Comparison of ENCODE assay signal across 8 mouse cellular contexts in genomic region chr11:79145283-79146265, GRCm38 (mm10). TPM values are rescaled to one million over a fixed set of nuclear protein-coding genes. Genes with fewer than 3 reads are reported as not detected.
DNase-seq lines count a peak whose midpoint lies in the region; ATAC-seq and TF ChIP-seq lines count a peak whose summit lies in the region.

No protein-coding gene starts in this region.

- H3K27ac ChIP-seq in heart, embryonic 10.5 days, result peak overlapping the region; percentile 95
- H3K27ac ChIP-seq in heart, embryonic 15.5 days, result peak overlapping the region; percentile 93
- peak overlapping the region; percentile 91 for H3K27ac ChIP-seq in limb, embryonic 12.5 days
- peak overlapping the region; percentile 91 for H3K27ac ChIP-seq in midbrain, embryonic 14.5 days (replicated peaks; ENCODE audit: low read depth, low read length)

- DNase-seq in heart, embryonic 10.5 days (ENCODE audit: low spot score), result peak; percentile 86
- DNase-seq in heart, adult 11 months, result no peak
- peak; percentile 58 for DNase-seq in embryo, embryonic 10.5 days (ENCODE audit: low spot score)
- peak; percentile 68 for DNase-seq in midbrain, embryonic 14.5 days
- peak; percentile 15 to 25 for DNase-seq in urinary bladder, postnatal 36 days (ENCODE audit: low spot score in 2 of 2)

- H3K4me3 ChIP-seq in heart, embryonic 10.5 days, result peak overlapping the region; percentile 86
- peak overlapping the region; percentile 93 for H3K4me3 ChIP-seq in E14TG2a.4 (replicated peaks; ENCODE audit: low read length)
- peak overlapping the region; percentile 95 for H3K4me3 ChIP-seq in heart, embryonic 15.5 days
- H3K4me3 ChIP-seq in limb, embryonic 12.5 days (replicated peaks), result peak overlapping the region; percentile 83
- H3K4me3 ChIP-seq in midbrain, embryonic 14.5 days (replicated peaks; ENCODE audit: low read depth, low read length), result peak overlapping the region; percentile 78

- no peaks in the 10 kb centered on the region for H3K36me3 ChIP-seq in heart, embryonic 10.5 days
- H3K36me3 ChIP-seq in E14TG2a.4 (ENCODE audit: insufficient read depth, low read length), result no peaks in the 10 kb centered on the region
- no peaks in the 10 kb centered on the region for H3K36me3 ChIP-seq in heart, embryonic 15.5 days
- no peaks in the 10 kb centered on the region for H3K36me3 ChIP-seq in limb, embryonic 12.5 days
- no peaks in the 10 kb centered on the region for H3K36me3 ChIP-seq in midbrain, embryonic 14.5 days (ENCODE audit: control insufficient read depth, insufficient read depth, low read length)

- peak; percentile 28 for ATAC-seq in heart, embryonic 15.5 days (replicated peaks; ENCODE audit: insufficient number of reproducible peaks, insufficient read depth, low FRiP score, low read depth)
- ATAC-seq in limb, embryonic 12.5 days (ENCODE audit: insufficient number of reproducible peaks, insufficient read depth, low FRiP score, low TSS enrichment, low read depth), result no peak
- ATAC-seq in midbrain, embryonic 14.5 days (ENCODE audit: low FRiP score, low TSS enrichment), result no peak; the same call in 1 of the 2 replicates

- no peak for TF ChIP-seq CTCF in E14TG2a.4 (conservative IDR thresholded peaks at IDR 0.05; ENCODE audit: low read length)

- peak overlapping the region; percentile 93 for H3K9ac ChIP-seq in heart, embryonic 15.5 days
- H3K9ac ChIP-seq in limb, embryonic 12.5 days (replicated peaks), result peak overlapping the region; percentile 87
- H3K9ac ChIP-seq in midbrain, embryonic 14.5 days (replicated peaks; ENCODE audit: low read length), result peak overlapping the region; percentile 94

- WGBS in heart, embryonic 10.5 days, result under 1% methylated on average over 62 of the region's 62 CpGs
- WGBS in heart, embryonic 15.5 days, result under 1% methylated on average over 56 of the region's 62 CpGs
- under 1% methylated on average over 62 of the region's 62 CpGs for WGBS in limb, embryonic 12.5 days
- WGBS in midbrain, embryonic 14.5 days, result under 1% methylated on average over 62 of the region's 62 CpGs

- H3K4me1 ChIP-seq in heart, embryonic 10.5 days, result peaks cover 67% of the 10 kb centered on the region
- peaks cover 64% of the 10 kb centered on the region for H3K4me1 ChIP-seq in E14TG2a.4 (replicated peaks; ENCODE audit: low read depth, low read length)
- peaks cover 52% of the 10 kb centered on the region for H3K4me1 ChIP-seq in heart, embryonic 15.5 days (replicated peaks)
- peaks cover 33% of the 10 kb centered on the region for H3K4me1 ChIP-seq in limb, embryonic 12.5 days (replicated peaks)
- peaks cover 15% of the 10 kb centered on the region for H3K4me1 ChIP-seq in midbrain, embryonic 14.5 days (ENCODE audit: control insufficient read depth, insufficient read depth, low read length)

- peak overlapping the region; percentile 86 for H3K4me2 ChIP-seq in heart, embryonic 15.5 days
- H3K4me2 ChIP-seq in limb, embryonic 12.5 days, result peak overlapping the region; percentile 83
- peak overlapping the region; percentile 64 for H3K4me2 ChIP-seq in midbrain, embryonic 14.5 days (ENCODE audit: low read length)

- no peaks in the 10 kb centered on the region for H3K27me3 ChIP-seq in heart, embryonic 10.5 days (ENCODE audit: insufficient read depth, poor library complexity, severe bottlenecking)
- peaks cover 29% of the 10 kb centered on the region for H3K27me3 ChIP-seq in E14TG2a.4 (ENCODE audit: insufficient read depth, low read length)
- H3K27me3 ChIP-seq in heart, embryonic 15.5 days, result no peaks in the 10 kb centered on the region
- H3K27me3 ChIP-seq in limb, embryonic 12.5 days, result no peaks in the 10 kb centered on the region
- H3K27me3 ChIP-seq in midbrain, embryonic 14.5 days (ENCODE audit: control insufficient read depth, insufficient read depth, low read length), result no peaks in the 10 kb centered on the region

- H3K9me3 ChIP-seq in heart, embryonic 10.5 days, result no peaks in the 10 kb centered on the region
- no peaks in the 10 kb centered on the region for H3K9me3 ChIP-seq in E14TG2a.4 (ENCODE audit: low read length)
- no peaks in the 10 kb centered on the region for H3K9me3 ChIP-seq in heart, embryonic 15.5 days (replicated peaks)
- H3K9me3 ChIP-seq in limb, embryonic 12.5 days, result no peaks in the 10 kb centered on the region
- no peaks in the 10 kb centered on the region for H3K9me3 ChIP-seq in midbrain, embryonic 14.5 days (ENCODE audit: control insufficient read depth, low read length)

RNA-seq across cellular contexts. Expression of gene Ksr1, which starts 0.6 kb away (rescaled TPM):
- polyA plus RNA-seq in heart, embryonic 10.5 days (2016; fragmentation: Nextera tagmentation; extraction: Ambion mirVana), result 1.9 and 3.3 TPM in 2 replicates
- 3.2 and 4.1 TPM in 2 replicates for polyA plus RNA-seq in heart, embryonic 15.5 days (2015; fragmentation: Nextera tagmentation; extraction: Ambion mirVana)
- polyA plus RNA-seq in limb, embryonic 12.5 days (2016; fragmentation: Nextera tagmentation; extraction: Ambion mirVana), result 2.7 and 4.3 TPM in 2 replicates
- polyA plus RNA-seq in midbrain, embryonic 14.5 days (2014; fragmentation: Nextera tagmentation; extraction: Ambion mirVana), result 5.2 and 5.8 TPM in 2 replicates
